Mouse (Mus musculus): ENCODE measurements around the gene Rpp30.

GRCm38 (mm10) chr19:36109318-36109944 lies 25.9 kb downstream of the Rpp30 start:
- TF ChIP-seq CTCF (IDR thresholded peaks at IDR 0.05; ENCODE audit: borderline replicate concordance, extremely low read depth, insufficient read depth, insufficient read length) = no peak
- no peak for TF ChIP-seq POLR2A (IDR thresholded peaks at IDR 0.05; ENCODE audit: borderline replicate concordance, extremely low read depth, insufficient read depth, insufficient read length, poor library complexity, severe bottlenecking)

Data from brain, embryonic 14.5 days (tissue).